Mouse (Mus musculus) B cell, adult 2 months (primary cell): ENCODE results near the gene Robo2.
"Not testable (repeated sequence)": the region's sequence is repeated elsewhere in the genome, so short reads cannot be mapped to it uniquely, and the experiment has no call there.

Experiments
- DNase-seq, 2 experiments: peaks; one replicate each; pipeline ENCODE4 v3.0.0; 2022

Gene Robo2

DNA sequence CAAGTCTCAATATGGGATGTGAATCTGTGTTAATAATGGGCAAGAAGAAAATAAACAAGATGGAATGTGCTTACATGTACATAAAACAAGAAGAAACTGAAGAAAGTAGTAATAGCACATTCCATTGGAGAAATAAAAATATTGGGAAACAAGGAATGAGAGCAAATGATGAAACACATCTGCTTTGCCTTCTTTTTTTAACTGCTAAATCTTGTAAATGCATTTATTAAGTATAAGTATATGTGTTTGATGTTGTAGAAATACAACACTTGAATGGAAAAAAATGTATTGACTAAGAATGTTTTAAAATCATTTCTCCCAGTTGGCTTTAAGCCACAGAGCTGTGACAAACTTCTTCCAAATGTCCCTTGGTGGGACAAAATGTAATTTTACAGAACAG, 350.1 kb downstream of the Robo2 start:
- no peak for DNase-seq

DNA sequence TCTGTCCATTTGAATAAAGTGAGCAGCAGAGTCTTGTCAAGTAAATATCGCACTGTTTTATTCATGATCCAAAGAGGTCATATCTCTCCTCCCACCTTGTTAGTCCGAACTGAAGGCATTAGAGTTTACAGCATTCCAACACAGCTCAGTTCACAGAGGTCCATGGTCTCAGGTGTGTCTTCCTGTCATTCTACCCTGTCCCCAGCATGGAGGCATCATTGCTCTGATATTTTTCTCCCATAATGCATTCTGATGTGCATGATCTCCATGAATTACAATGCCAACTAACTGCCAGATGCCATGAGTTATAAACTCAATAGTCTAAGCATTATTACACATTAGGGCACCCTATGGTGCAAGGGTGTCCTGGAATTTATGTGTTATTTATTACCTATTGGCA, 354.7 kb downstream of the Robo2 start:
- no peak for DNase-seq

DNA sequence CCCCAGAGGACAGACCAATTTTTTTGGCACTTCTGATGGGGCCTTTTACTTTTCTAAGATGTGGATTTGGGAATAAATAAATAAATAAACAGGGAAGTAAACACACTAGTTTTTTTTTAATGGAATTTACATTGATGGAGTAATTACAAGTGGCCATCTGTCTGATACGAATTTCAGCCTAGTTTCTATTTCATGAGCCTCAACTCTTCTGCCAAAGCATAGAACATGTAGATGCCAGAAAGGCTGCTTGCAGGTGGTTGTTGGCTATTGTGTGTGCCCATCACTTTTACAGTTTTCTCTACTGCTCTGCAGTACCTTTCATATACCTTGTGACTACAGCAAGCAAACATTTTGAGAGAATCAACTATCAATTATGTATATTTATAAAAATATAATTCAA, 355.4 kb downstream of the Robo2 start:
- no peak for DNase-seq

DNA sequence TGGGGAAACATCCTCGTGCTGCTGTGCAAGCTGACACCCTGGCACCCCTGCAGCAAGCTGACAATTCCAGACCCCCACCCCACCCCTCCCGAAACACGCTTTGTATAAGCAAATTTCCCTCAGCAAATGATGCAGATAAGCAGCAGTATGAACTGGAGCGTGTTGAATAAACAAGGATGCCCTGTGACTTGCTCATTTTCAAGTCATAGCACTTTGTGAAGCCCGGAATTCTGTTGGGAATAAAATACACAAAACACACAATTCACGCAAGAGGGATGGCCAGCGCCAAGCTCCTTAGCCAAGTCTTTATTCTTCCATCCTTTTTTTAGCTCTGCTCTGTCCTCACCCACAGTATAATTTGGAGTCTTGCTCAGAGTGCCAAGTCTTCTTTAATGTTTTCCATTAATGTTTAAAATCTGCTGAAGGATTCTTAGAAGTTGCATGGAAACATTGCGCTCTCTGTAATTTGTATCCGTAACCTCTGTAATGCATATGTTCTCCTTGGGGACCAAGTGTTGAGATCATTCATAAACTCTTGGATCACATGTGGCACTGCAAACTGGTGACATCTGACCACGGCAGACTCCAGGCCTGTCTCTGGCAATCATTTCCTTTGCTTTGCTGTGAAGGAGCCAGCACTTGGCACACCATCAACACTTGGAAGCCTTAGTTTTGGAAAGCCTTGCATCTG, 356.4 kb downstream of the Robo2 start:
- no peak for DNase-seq

DNA sequence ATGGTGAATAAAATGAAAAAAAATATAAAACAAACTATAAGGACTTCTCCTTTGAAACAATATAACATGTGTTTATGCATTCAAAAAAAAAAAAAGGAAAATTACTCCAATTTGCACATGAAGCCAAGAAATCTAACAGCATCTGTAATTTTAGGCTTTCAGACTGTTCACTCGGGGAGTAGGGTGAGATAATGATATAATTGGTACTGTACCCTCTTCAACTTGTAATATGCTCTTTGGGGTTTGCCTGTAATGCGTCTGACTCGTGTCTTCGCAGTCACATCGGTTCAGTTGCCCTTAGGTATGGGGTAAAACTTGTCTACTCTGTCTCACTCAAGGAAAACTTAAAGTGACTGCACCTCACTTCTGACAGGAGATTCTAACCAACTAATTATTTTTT, 362.2 kb downstream of the Robo2 start:
- DNase-seq, result no peak

DNA sequence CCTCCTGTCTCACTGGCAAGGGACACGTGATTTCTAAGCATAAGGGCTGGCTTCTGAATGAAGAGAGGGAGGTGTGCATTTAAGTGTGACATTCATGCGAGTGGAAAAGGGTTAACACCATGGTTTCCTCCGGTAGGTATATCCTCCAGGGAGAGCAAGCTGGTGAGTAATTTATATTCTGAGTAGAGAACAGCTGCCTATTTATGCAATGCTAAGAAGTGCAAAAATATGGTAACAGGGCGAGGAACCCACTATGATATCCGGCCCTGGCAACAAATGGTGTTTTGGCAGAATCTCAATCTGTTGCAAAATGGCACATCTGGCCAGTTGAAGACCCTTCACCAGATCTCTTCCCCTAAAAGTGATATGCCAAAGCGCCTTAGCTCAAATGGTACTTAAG, 362.6 kb downstream of the Robo2 start:
- no peak for DNase-seq

DNA sequence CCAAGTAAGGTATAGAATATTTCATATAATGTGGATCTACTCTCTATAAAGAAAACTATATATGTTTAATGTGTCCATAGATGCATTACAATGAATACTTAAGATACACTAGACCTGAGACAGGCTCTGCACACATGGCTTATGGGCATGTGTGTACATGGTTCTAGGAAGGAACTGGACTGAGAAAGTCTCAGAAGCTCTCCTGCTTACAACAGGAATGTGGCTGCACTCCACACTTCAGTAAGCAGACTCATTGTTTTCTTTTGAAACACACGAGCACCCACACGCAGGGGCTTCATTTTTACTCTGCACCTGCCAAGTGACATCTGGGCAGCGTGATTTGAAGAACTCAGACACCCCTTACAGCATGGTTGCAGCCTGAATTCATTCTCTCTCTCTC, 364.4 kb downstream of the Robo2 start:
- DNase-seq, result no peak

DNA sequence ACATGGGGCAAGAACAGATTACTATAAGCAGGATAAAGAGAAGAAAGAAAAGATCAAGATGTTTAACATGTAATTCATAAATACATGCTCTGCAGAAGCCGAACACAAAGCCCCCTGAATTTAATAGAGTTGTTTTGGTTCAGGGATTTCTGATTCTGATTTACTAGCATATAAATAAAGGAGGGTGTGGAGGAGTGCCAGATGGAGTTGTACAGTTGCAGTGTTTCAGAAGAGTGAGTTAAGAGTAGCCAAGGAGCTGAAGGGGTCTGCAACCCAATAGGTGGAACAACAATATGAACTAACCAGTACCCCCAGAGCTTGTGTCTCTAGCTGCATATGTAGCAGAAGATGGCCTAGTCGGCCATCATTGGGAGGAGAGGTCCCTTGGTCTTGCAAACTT, 370.8 kb downstream of the Robo2 start:
- not testable (repeated sequence) for DNase-seq

DNA sequence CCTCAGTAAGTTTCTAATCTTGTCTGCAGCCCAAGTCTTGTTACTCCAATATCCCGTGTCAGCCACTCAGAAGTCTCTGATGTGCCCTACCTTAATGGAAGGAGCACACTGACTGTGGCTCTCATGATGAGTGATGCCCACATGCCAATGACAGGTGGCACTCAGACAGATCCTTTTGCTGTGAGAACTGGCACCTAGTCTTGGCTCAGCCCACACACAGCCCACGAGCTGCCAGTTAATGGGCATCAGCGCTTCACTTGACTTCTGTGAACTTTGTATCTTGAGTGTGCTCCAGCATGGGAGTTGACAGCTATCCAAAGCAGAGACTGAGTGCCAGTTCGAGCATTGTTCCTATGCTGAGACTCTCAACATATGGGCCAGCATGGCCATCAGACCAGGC, 383.8 kb downstream of the Robo2 start:
- no peak for DNase-seq

DNA sequence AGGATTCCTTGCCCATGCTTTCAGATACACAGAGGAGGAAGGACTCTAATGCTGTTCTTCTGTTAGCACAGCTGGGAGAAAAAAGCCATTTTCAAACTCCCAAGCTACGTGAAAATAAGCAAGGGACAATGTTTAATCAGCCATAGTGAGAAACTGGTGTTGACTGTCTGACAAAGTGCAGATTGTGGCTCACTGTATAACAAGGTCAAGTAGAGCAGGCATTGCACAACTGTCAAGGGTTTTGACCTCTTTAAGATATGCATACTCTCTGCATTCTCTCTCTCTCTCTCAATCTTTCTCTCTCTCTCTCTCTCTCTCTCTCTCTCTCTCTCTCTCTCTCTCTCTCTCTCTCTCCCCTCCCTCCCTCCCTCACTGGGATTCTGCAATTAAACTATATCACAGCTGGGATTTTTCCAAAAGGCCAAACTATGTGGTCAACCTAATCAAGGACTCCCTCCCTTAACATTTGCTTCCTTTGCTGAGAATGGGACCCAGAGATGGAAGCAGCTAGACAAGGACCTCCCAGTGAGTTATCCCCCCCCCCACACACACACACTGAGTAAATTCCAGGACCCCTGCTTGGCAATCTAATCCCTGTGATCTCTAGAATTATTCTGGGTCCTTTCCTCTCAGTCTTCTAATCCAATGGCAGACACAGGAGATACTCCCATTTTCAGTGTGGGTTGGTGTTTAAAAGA, 389.2 kb downstream of the Robo2 start:
- DNase-seq, result no peak

DNA sequence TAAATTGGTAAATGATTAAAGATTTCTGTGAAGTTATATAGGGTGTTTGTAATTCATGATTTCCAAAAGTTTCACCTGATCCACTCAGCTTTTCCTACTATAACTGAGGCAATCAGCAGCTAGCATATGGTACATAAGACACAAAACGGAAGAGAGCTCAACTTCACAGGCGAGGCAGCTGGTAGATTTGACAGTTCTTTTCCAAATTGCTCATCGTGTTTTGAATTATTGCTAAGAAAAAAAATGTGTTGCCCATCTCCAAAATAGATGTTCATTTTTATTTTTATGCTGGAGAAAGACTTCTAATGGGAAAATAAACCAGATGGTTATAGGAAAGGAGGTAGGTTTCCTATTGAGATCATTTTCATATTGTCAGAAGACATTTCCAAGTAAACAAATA, 405.9 kb downstream of the Robo2 start:
- DNase-seq, result no peak

DNA sequence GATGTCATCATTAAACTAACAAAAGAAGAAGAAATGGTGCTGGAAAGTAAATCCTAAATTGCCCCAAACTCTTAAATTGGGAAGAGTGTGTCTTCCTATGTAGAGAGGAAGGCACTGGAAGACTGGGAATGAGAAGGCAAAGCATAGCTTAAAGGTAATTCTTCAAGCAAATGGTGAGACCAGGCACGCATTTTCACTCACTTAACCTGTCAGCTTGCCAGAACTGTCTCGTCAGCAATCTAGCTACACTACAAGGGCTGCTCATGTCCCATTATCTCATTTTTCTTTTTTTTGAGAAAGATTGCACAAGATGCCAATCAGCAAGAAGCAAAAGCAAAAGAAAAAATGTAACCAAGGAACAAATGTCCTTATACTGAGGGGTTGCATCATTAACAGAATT, 410.3 kb downstream of the Robo2 start:
- no peak for DNase-seq

DNA sequence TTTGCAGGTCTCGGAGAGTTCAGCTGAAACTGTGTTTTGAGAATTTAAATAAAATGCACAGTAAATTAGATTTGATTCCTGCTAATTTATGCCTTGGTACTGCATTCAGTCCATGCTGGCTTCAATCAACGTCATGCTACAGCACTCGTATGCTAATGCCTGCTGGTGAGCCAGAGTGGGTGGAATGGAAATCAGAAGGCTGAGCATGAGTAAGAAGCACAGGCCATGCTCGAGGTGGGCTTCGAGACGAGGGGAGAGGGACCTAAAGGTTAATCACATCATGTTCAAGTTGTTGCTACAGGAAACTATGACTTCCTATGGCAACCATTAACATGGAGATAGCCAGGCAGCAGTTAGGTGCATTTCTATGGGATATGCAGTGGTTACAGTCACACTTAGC, 420.4 kb downstream of the Robo2 start:
- no peak for DNase-seq

DNA sequence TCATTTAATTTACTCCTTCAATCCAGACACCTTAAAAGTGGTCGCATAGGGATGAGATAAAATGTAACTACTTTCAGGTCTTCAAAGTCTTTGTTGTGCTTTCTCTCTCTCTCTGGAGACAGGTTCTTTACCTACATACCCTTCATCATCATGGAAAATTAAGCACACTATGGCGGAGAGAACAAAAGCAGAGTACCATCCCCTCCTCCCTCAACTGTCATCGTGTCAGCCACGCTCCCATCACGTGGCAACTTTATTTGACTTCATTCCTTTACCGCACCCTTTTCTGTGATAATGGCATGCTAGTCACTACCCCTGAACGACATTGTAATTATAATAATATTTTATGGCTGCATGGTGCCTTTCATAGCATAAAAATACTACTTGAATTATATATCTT, 442.1 kb downstream of the Robo2 start:
- no peak for DNase-seq

DNA sequence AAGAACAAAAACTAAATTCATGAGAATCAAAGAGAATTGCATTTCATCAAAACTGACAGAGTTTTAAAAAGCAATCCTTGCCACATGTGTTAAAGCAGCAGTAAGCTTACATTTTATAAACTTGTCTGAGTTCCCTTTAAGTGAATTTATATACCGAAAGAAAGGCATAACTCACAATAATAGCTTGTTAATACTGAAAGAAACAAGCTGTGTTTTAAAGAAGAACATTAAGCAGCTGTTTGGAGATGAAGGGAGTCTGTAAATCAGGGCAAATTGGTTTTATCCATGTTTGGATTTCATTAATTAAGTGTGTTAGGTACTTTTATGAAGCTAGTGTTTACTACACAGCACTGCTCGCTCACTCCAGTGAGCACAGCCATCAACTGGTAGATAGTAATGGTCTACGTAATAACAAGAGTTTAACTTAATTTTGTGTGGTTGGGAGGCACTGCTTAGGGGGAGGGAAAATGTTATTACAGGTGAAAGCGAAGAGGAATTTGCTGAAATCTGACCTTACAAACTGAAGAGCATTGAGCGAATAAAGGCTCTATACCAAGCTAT, 447.2 kb downstream of the Robo2 start:
- DNase-seq, result no peak

DNA sequence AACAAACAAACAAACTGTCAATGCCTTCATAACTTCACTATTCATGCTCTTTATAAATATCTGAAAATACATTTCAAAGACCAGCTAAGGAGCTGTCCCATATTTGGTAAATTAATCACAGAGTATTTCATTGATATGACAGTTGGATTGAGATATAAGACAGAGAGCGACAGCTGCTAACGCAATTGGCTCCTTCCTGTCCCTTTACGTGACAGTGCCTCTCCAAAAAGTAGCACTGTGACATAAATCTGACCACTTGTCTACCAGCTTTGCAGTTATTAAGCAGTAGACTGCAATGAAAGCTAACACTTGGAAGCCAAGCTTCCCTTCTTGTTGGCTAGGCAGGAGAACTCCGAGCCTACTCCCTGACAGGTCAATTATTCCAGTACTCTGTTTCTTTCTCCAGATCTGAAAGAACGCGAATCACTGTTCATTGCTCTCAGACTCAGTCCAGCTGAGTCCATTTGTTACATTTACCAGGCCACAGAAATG, 452.1 kb downstream of the Robo2 start:
- no peak for DNase-seq

DNA sequence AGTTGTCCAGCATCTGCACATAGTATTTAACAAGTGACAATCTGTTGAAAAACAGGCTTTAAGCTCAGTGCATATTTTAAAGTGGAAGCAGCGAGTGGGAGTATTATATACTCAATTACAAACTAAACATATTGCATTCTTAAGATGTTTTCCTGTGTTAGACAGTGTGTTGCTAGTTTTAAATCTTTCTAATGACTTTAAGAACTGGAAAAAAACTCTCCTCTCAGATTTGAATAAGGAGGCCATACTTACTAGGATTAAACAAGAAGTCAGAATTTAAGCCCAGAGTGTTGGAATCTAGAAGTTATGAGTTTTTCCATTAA, 453.1 kb downstream of the Robo2 start:
- DNase-seq, result no peak

DNA sequence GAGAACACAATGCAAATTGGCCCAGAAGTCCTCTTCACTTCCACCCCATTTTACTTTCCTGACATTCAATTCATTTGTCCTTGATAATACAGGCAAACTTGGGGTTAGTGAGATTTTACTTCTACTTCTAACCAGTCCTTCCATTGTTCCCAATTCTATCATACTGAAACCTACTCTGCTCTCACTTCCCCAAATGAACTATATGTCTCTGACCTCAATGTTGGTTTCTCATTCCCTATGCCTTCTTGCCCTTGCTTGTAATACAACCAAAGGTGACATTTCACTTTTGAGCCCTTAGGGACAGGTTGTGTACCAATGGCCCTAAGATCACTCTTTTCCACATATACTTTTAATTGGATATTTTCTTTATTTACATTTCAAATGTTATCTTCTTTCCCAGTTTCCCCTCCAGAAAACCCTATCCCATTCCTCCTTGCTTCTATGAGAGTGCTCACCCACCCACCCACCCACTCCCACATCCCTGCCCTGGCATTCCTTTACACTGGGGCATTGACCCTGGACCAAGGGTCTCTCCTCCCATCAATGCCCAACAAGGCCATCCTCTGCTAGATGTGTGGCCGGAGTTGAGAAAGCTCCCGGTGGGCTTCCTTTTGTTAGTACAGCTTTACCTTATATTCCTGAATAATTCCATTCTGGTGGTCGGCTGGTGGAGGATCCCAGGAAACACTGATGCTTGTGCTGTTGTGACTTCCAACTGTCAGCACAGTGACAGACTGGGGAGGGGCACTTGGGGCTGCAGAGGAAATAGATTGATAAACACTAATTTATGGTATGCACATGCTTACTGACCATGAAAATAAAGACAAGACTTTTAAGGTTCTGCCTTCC, 453.7 kb downstream of the Robo2 start:
- DNase-seq, result no peak

DNA sequence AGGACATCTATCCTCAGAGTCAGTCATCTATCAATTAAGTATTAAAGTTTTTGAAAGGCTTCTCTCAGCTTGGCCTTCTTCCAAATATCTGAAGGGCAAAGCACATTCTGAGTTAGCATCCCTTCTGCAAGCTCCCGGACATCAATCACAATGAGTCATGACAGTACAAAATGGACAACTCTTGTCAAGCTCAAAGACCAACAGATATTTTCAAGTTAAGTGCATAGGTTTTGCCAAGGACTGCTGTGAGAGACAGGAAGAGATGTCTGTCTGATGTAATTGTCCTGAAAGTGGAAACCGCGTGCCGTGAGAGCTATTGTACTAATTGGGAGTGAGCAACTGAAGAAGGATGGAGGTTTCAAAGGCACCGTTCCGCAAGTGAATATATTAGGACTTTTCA, 465.5 kb downstream of the Robo2 start:
- DNase-seq, result no peak

DNA sequence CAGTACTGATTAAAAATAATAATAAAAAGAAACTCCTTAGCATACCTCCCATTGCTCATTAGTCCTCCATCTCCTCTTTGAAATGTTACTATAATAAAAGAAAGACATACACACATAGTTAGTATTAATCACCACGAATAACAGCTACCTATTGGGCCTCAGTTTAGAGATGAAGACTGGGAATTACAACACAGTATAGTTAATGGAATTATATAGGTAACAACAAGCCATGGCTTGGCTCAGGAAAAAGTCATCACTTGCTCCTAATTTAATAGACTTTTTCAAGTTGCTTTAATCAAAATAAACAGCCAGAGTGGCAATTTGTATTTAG, 471.4 kb downstream of the Robo2 start:
- no peak for DNase-seq

DNA sequence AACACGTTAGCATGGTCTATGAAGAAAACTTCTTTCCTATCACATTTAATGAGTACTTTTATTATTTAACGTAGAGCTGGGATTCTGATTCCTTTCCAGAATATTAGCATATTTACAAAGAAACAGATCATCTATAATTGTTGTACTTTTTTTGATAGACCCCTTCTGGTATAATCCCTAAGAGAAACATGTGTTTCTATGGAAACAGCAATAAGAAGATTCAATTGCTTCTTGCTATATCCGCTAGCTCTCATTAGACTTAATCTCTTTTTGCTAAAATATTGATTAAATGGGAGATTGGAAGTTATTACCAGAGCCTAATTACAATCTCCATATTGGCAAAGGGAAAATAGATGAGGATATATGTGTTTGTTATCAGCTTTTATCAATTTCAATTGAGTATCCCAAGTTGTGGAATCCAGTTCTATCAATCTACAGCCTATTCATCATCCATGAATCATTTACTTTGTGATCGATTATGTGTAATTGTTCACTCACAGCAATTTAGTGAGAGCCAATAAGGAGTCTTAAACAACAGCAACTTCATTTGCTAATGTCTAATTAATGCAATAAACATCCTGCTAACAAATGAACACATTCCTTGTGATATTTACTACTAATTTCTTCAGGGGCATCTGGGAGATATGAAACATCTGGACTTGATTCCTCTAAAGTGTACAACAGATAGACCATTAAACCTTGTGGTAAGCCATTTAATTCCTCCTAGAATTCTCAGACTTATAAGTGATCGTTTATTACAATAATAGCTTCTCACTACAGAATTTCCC, 472.0 kb downstream of the Robo2 start:
- no peak for DNase-seq

DNA sequence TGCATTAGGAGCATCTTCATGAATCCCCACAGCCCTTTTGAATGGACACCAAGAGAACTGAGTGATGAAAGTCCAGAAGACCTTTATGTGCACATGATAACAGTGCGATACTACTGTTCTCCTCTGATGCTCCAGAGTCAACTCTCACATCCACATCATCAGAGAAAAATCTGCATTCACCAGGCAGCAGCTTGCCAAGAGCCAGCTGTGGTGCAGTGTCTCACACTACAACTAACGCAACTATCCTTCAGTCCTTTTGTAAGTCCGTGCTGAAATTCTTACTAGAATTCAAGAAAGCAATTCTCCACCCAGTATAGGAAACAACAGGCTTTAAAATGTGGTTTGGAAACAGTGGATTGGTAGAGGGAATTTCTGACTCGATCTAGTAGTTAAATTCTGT, 481.3 kb downstream of the Robo2 start:
- no peak for DNase-seq

DNA sequence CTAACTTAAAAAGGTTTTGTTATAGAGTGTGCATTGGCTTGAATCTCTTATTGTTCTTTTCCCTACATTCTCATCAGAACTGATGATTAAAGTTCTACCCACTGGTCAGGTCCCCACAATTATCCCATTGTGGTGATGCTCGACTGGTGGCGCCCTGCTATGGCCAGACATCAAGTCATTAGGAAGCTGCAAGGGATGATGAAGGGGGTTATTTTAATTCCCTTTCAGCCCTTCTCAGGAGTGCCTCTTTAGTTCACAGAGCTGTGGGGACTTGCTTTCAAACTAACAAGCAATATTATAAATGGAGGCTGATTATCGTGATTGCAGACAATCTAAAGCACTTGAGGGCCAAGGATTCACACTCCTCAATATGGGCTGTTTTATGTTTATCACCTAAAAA, 484.1 kb downstream of the Robo2 start:
- no peak for DNase-seq
